Mouse (Mus musculus): Measurements from ENCODE around the gene Ccdc186.

GRCm38 (mm10) chr19:56775893-56776718 is 45.9 kb downstream of the Ccdc186 start:
- TF ChIP-seq POLR2A (IDR thresholded peaks at IDR 0.05; ENCODE audit: low read depth, low read length): no peak
- TF ChIP-seq CTCF (IDR thresholded peaks at IDR 0.05; ENCODE audit: extremely low read depth, insufficient read depth, insufficient read length, insufficient replicate concordance): no peak

Data from spleen, adult 2 months (tissue).